Mouse (Mus musculus): ENCODE data around the gene Scml4. TPM values are rescaled to one million over a fixed set of nuclear protein-coding genes. Genes with fewer than 3 reads are reported as not detected.

Scml4 gene
- polyA plus RNA-seq, 1 experiment from 2014 or later = 0.91 TPM

- H3K4me3 ChIP-seq (ENCODE audit: low read depth, low read length) = no peak overlapping the region
- H3K4me2 ChIP-seq (ENCODE audit: low read depth, low read length) = no peak overlapping the region
- no peak for ATAC-seq (ENCODE audit: low read depth)
- WGBS (ENCODE audit: insufficient replicate concordance) = 60% methylated on average over 4 of the region's 4 CpGs
- H3K27ac ChIP-seq (ENCODE audit: low read length) = no peak overlapping the region
- H3K36me3 ChIP-seq (ENCODE audit: control insufficient read depth, insufficient read depth) = no peaks in the 10 kb centered on the region
- 0 out of 2 replicates have a peak, but pooled peaks cover 2% of the 10 kb centered on the region for H3K4me1 ChIP-seq (ENCODE audit: control insufficient read depth, low read depth, low read length)
- H3K9ac ChIP-seq (ENCODE audit: low read depth, low read length) = no peak overlapping the region
- no peaks in the 10 kb centered on the region for H3K9me3 ChIP-seq (replicated peaks; ENCODE audit: control insufficient read depth, low read length)
- H3K27me3 ChIP-seq (ENCODE audit: control insufficient read depth, insufficient read depth, low read depth, low read length) = peaks cover 8% of the 10 kb centered on the region; the same call in 1 of the 2 replicates
These were observed 146.4 kb downstream of the Scml4 start for GRCm38 (mm10) chr10:43006534-43006933.

DNA sequence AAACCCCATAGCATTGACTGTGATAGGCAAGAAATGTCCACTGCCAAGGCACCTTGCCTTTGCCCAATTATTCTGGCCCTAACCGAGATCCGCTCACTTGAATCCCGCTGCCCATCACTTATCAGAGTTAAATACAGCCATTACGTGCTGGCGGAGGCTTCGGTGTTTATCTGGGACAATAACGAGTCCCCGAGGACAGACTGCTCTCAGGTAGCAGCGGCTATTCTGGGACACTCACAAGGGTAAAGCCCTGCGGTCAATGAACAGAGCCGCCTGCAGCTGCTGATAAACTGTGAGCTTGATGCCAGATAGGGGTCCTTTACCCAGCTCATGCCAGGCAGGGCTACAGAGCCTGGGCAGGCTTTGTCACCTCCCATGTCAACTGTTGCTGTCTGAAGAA is 147.9 kb downstream of the Scml4 start:
- Histone ChIP-seq H3K9me3 (replicated peaks; ENCODE audit: control insufficient read depth, low read length) (no peaks in the 10 kb centered on the region), H3K27ac (ENCODE audit: low read length) (no peak overlapping the region), H3K27me3 (ENCODE audit: control insufficient read depth, insufficient read depth, low read depth, low read length) (peaks cover 2% of the 10 kb centered on the region; the same call in 1 of the 2 replicates), H3K4me3 (ENCODE audit: low read depth, low read length) (no peak overlapping the region), H3K9ac (ENCODE audit: low read depth, low read length) (no peak overlapping the region), H3K4me2 (ENCODE audit: low read depth, low read length) (no peak overlapping the region), H3K4me1 (ENCODE audit: control insufficient read depth, low read depth, low read length) (no peaks in the 10 kb centered on the region), H3K36me3 (ENCODE audit: control insufficient read depth, insufficient read depth) (no peaks in the 10 kb centered on the region)
- WGBS (ENCODE audit: insufficient replicate concordance) = 50% methylated on average over 11 of the region's 11 CpGs
- no peak for ATAC-seq (ENCODE audit: low read depth)

Other genes starting within 250 kb of the Scml4 start
- 10.0 and 11.2 TPM in 2 replicates for gene Sec63, start 98.9 kb upstream of the Scml4 start, polyA plus RNA-seq (2015; fragmentation: Nextera tagmentation; extraction: Ambion mirVana)

Measured in liver, embryonic 16.5 days (tissue).